Mouse (Mus musculus) stomach, postnatal 0 days (tissue): ENCODE results near the gene Lamc2. TPM values are rescaled to one million over a fixed set of nuclear protein-coding genes. Genes with fewer than 3 reads are reported as not detected.

Experiments
- ATAC-seq: fragments of 200-750 bp; cut with Nextera tagmentation; 2 replicates; pipeline ENCODE4 v1.8.0; 2017; ENCODE audit not compliant: low FRiP score, low TSS enrichment
- DNase-seq: peaks from one replicate; pipeline ENCODE4 v3.0.0-alpha.2; 2016; ENCODE audit warnings: low spot score
- H3K27ac ChIP-seq: fragments of 300-500 bp; sonication (generic); replicated peaks from 2 replicates; pipeline ENCODE4 v1.5.1; 2014; ENCODE audit warnings: mild to moderate bottlenecking, control low read depth
- H3K27me3 ChIP-seq: fragments of 300-500 bp; sonication (generic); 2 replicates; pipeline ENCODE4 v1.6.1; 2014; ENCODE audit warnings: low read length; ENCODE audit not compliant: control insufficient read depth, insufficient read depth
- H3K36me3 ChIP-seq: fragments of 300-500 bp; sonication (generic); 2 replicates; pipeline ENCODE4 v1.6.1; 2014; ENCODE audit warnings: low read length, mixed read lengths; ENCODE audit not compliant: control insufficient read depth, insufficient read depth
- H3K4me1 ChIP-seq: fragments of 300-500 bp; sonication (generic); replicated peaks from 2 replicates; pipeline ENCODE4 v1.6.1; 2014; ENCODE audit warnings: antibody characterized with exemption; ENCODE audit not compliant: control insufficient read depth, insufficient read depth
- H3K4me2 ChIP-seq: fragments of 300-500 bp; sonication (generic); replicated peaks from 2 replicates; pipeline ENCODE4 v1.6.1; 2014; ENCODE audit warnings: low read depth, mild to moderate bottlenecking, control low read depth, moderate library complexity
- H3K4me3 ChIP-seq: fragments of 300-500 bp; sonication (generic); 2 replicates; pipeline ENCODE4 v1.5.1; 2014; ENCODE audit warnings: low read depth, low read length, control low read depth
- H3K9ac ChIP-seq: fragments of 300-500 bp; sonication (generic); 2 replicates; pipeline ENCODE4 v1.6.1; 2014; ENCODE audit warnings: mild to moderate bottlenecking, low read length, control low read depth, mixed read lengths
- H3K9me3 ChIP-seq: fragments of 300-500 bp; sonication (generic); 2 replicates; pipeline ENCODE4 v1.6.1; 2016; ENCODE audit warnings: low read length; ENCODE audit not compliant: control insufficient read depth
- CTCF ChIP-seq: IDR thresholded peaks from 2 replicates; pipeline ENCODE4 v1.5.1; 2016; ENCODE audit warnings: antibody characterized with exemption, low read depth, mild to moderate bottlenecking, moderate library complexity
- EP300 ChIP-seq: optimal IDR thresholded peaks from 2 replicates; pipeline ENCODE3; 2016; ENCODE audit warnings: antibody characterized with exemption
- WGBS: fragments of 180-500 bp; shearing (Covaris S2); extraction: QIAGEN DNeasy Blood & Tissue Kit; methylation state at CpG from one replicate; pipeline ENCODE4 v1.1.7; 2014; 5-methylcytosine and 5-hydroxymethylcytosine counted together
- polyA plus RNA-seq: library from polyadenylated mRNA; unstranded; fragments of >200 nt; fragmentation: Nextera tagmentation; extraction: Ambion mirVana; gene quantifications from 2 replicates; pipeline ENCODE4 v1.2.1, GENCODE M21; 2015

Gene Lamc2
- polyA plus RNA-seq, 1 experiment from 2014 or later = 17.6 TPM

GRCm38 (mm10) chr1:153102296-153103185, 83.7 kb downstream of the Lamc2 start:
- no peak overlapping the region for H3K4me3 ChIP-seq
- ATAC-seq = no peak
- no peak overlapping the region for H3K9ac ChIP-seq
- H3K4me1 ChIP-seq = no peaks in the 10 kb centered on the region
- 91% methylated on average over 17 of the region's 17 CpGs for WGBS
- no peaks in the 10 kb centered on the region for H3K9me3 ChIP-seq
- H3K4me2 ChIP-seq = no peak overlapping the region
- no peak overlapping the region for H3K27ac ChIP-seq
- no peaks in the 10 kb centered on the region for H3K36me3 ChIP-seq
- TF ChIP-seq CTCF (no peak), EP300 (no peak)
- no peaks in the 10 kb centered on the region for H3K27me3 ChIP-seq
- no peak for DNase-seq

GRCm38 (mm10) chr1:153101327-153101880, 84.8 kb downstream of the Lamc2 start:
- peak; percentile 50 for ATAC-seq
- Histone ChIP-seq H3K27me3 (no peaks in the 10 kb centered on the region), H3K9me3 (no peaks in the 10 kb centered on the region), H3K4me2 (0 out of 2 replicates have a peak overlapping the region, but pooled peaks have one; percentile 12), H3K36me3 (no peaks in the 10 kb centered on the region), H3K4me1 (no peaks in the 10 kb centered on the region), H3K27ac (no peak overlapping the region), H3K9ac (0 out of 2 replicates have a peak overlapping the region, but pooled peaks have one; percentile 43), H3K4me3 (no peak overlapping the region)
- 26% methylated on average over 9 of the region's 9 CpGs for whole genome bisulfite sequencing
- DNase-seq = peak; percentile 49
- TF ChIP-seq CTCF (peak; percentile 86), EP300 (no peak)

- 0 out of 2 replicates have a peak overlapping the region, but pooled peaks have one; percentile 12 for H3K4me2 ChIP-seq
- no peaks in the 10 kb centered on the region for H3K9me3 ChIP-seq
- H3K36me3 ChIP-seq = no peaks in the 10 kb centered on the region
- no peak overlapping the region for H3K27ac ChIP-seq
- ATAC-seq = no peak
- TF ChIP-seq CTCF = no peak
- no peak for TF ChIP-seq EP300
- no peak overlapping the region for H3K4me3 ChIP-seq
- H3K9ac ChIP-seq = 0 out of 2 replicates have a peak overlapping the region, but pooled peaks have one; percentile 43
- no peaks in the 10 kb centered on the region for H3K27me3 ChIP-seq
- no peaks in the 10 kb centered on the region for H3K4me1 ChIP-seq
- 17% methylated on average over 9 of the region's 9 CpGs for WGBS
- DNase-seq = no peak
Observed at GRCm38 (mm10) chr1:153100912-153101311, 85.3 kb downstream of the Lamc2 start.

- no peak overlapping the region for H3K9ac ChIP-seq
- no peak overlapping the region for H3K27ac ChIP-seq
- no peak overlapping the region for H3K4me2 ChIP-seq
- no peaks in the 10 kb centered on the region for H3K36me3 ChIP-seq
- no peaks in the 10 kb centered on the region for H3K27me3 ChIP-seq
- H3K9me3 ChIP-seq = no peaks in the 10 kb centered on the region
- WGBS = 61% methylated on average over 11 of the region's 11 CpGs
- H3K4me1 ChIP-seq = no peaks in the 10 kb centered on the region
- TF ChIP-seq CTCF (no peak), EP300 (no peak)
- DNase-seq = no peak
- ATAC-seq = no peak
- H3K4me3 ChIP-seq = no peak overlapping the region
Observed at GRCm38 (mm10) chr1:153098586-153098985, 87.7 kb downstream of the Lamc2 start.

- DNase-seq (no peak), ATAC-seq (no peak)
- no peaks in the 10 kb centered on the region for H3K9me3 ChIP-seq
- WGBS = 93% methylated on average over 6 of the region's 6 CpGs
- no peak overlapping the region for H3K4me2 ChIP-seq
- H3K4me3 ChIP-seq = no peak overlapping the region
- H3K27me3 ChIP-seq = no peaks in the 10 kb centered on the region
- no peaks in the 10 kb centered on the region for H3K36me3 ChIP-seq
- H3K4me1 ChIP-seq = no peaks in the 10 kb centered on the region
- TF ChIP-seq EP300 (no peak), CTCF (no peak)
- no peak overlapping the region for H3K27ac ChIP-seq
- H3K9ac ChIP-seq = no peak overlapping the region
Observed at GRCm38 (mm10) chr1:153097017-153097675, 89.1 kb downstream of the Lamc2 start.
